Mouse (Mus musculus): Measurements from ENCODE around the gene Hist1h3g. TPM values are rescaled to one million over a fixed set of nuclear protein-coding genes. Genes with fewer than 3 reads are reported as not detected.
"Not testable (repeated sequence)": the region's sequence is repeated elsewhere in the genome, so short reads cannot be mapped to it uniquely, and the experiment has no call there.

Gene Hist1h3g
- polyA plus RNA-seq, 1 experiment from 2014 or later = 5.3 TPM

- no peak for ATAC-seq
- H3K9ac ChIP-seq (ENCODE audit: low read length) = peak overlapping the region; percentile 78
- H3K27ac ChIP-seq (ENCODE audit: low read depth, low read length) = peak overlapping the region; percentile 95
- H3K4me3 ChIP-seq (ENCODE audit: low read depth, low read length) = peak overlapping the region; percentile 43
- peak; percentile 75 for DNase-seq (ENCODE audit: low spot score)
- H3K4me1 ChIP-seq (ENCODE audit: control insufficient read depth, insufficient read depth, low read length) = peaks cover 22% of the 10 kb centered on the region
- no peaks in the 10 kb centered on the region for H3K36me3 ChIP-seq (ENCODE audit: control insufficient read depth, insufficient read depth, low read length)
- no peaks in the 10 kb centered on the region for H3K27me3 ChIP-seq (replicated peaks; ENCODE audit: control insufficient read depth, insufficient read depth, low read length)
- H3K9me3 ChIP-seq (replicated peaks; ENCODE audit: control insufficient read depth, low read length) = no peaks in the 10 kb centered on the region
- peak overlapping the region; percentile 59 for H3K4me2 ChIP-seq (ENCODE audit: low read length)
- WGBS = under 1% methylated on average over 20 of the region's 20 CpGs
Measured at GRCm38 (mm10) chr13:23530181-23530900, 4.9 kb upstream of the Hist1h3g start.

GRCm38 (mm10) chr13:23530901-23531875, 4.0 kb upstream of the Hist1h3g start, which contains the start of gene Hist1h4h:
Gene Hist1h4h, plus strand, starts transcription at chr13:23531050.
- peak within 1 kb of the TSS; percentile 95 for H3K27ac ChIP-seq (ENCODE audit: low read depth, low read length)

GRCm38 (mm10) chr13:23532262-23533075, 2.8 kb upstream of the Hist1h3g start:
- Histone ChIP-seq H3K4me2 (ENCODE audit: low read length) (peak overlapping the region; percentile 59), H3K4me1 (ENCODE audit: control insufficient read depth, insufficient read depth, low read length) (peaks cover 29% of the 10 kb centered on the region), H3K4me3 (ENCODE audit: low read depth, low read length) (peak overlapping the region; percentile 43), H3K27ac (ENCODE audit: low read depth, low read length) (peak overlapping the region; percentile 95), H3K36me3 (ENCODE audit: control insufficient read depth, insufficient read depth, low read length) (no peaks in the 10 kb centered on the region), H3K9ac (ENCODE audit: low read length) (peak overlapping the region; percentile 78), H3K9me3 (replicated peaks; ENCODE audit: control insufficient read depth, low read length) (no peaks in the 10 kb centered on the region), H3K27me3 (replicated peaks; ENCODE audit: control insufficient read depth, insufficient read depth, low read length) (no peaks in the 10 kb centered on the region)
- ATAC-seq = no peak
- DNase-seq (ENCODE audit: low spot score) = no peak
- 13% methylated on average over 9 of the region's 9 CpGs for WGBS

More at GRCm38 (mm10) chr13:23530901-23531875, 4.0 kb upstream of the Hist1h3g start, which contains the start of gene Hist1h4h:
- peak within 1 kb of the TSS; percentile 59 for H3K4me2 ChIP-seq (ENCODE audit: low read length)
- H3K9me3 ChIP-seq (replicated peaks; ENCODE audit: control insufficient read depth, low read length) = no peaks in the 10 kb centered on the region
- H3K9ac ChIP-seq (ENCODE audit: low read length) = peak within 1 kb of the TSS; percentile 78
- peak; percentile 80 for ATAC-seq
- H3K4me1 ChIP-seq (ENCODE audit: control insufficient read depth, insufficient read depth, low read length) = peaks cover 23% of the 10 kb centered on the region
- no peaks in the 10 kb centered on the region for H3K36me3 ChIP-seq (ENCODE audit: control insufficient read depth, insufficient read depth, low read length)
- under 1% methylated on average over 48 of the region's 70 CpGs for WGBS
- peak; percentile 99 for DNase-seq (ENCODE audit: low spot score)
- peak within 1 kb of the TSS; percentile 43 for H3K4me3 ChIP-seq (ENCODE audit: low read depth, low read length)
- no peaks in the 10 kb centered on the region for H3K27me3 ChIP-seq (replicated peaks; ENCODE audit: control insufficient read depth, insufficient read depth, low read length)

- Histone ChIP-seq H3K27ac (ENCODE audit: low read depth, low read length) (peak within 1 kb of the TSS; percentile 95), H3K4me3 (ENCODE audit: low read depth, low read length) (peak within 1 kb of the TSS; percentile 43), H3K9ac (ENCODE audit: low read length) (peak within 1 kb of the TSS; percentile 78), H3K4me1 (ENCODE audit: control insufficient read depth, insufficient read depth, low read length) (peaks cover 29% of the 10 kb centered on the region), H3K4me2 (ENCODE audit: low read length) (peak within 1 kb of the TSS; percentile 59)
- WGBS = under 1% methylated on average over 25 of the region's 53 CpGs
- H3K36me3 ChIP-seq (ENCODE audit: control insufficient read depth, insufficient read depth, low read length); H3K27me3 ChIP-seq (replicated peaks; ENCODE audit: control insufficient read depth, insufficient read depth, low read length); H3K9me3 ChIP-seq (replicated peaks; ENCODE audit: control insufficient read depth, low read length): not testable (repeated sequence)
- peak; percentile 43 for ATAC-seq
- peak; percentile 98 for DNase-seq (ENCODE audit: low spot score)
Measured at GRCm38 (mm10) chr13:23533560-23534367, 1.5 kb upstream of the Hist1h3g start, which contains the start of gene Hist1h2af. Gene Hist1h2af, plus strand, starts transcription at chr13:23533906.

GRCm38 (mm10) chr13:23534368-23535131, 672 bp upstream of the Hist1h3g start:
- Histone ChIP-seq H3K27me3 (replicated peaks; ENCODE audit: control insufficient read depth, insufficient read depth, low read length) (no peaks in the 10 kb centered on the region), H3K4me3 (ENCODE audit: low read depth, low read length) (peak overlapping the region; percentile 43), H3K27ac (ENCODE audit: low read depth, low read length) (peak overlapping the region; percentile 95), H3K4me2 (ENCODE audit: low read length) (peak overlapping the region; percentile 59), H3K4me1 (ENCODE audit: control insufficient read depth, insufficient read depth, low read length) (peaks cover 26% of the 10 kb centered on the region), H3K9me3 (replicated peaks; ENCODE audit: control insufficient read depth, low read length) (no peaks in the 10 kb centered on the region), H3K36me3 (ENCODE audit: control insufficient read depth, insufficient read depth, low read length) (no peaks in the 10 kb centered on the region), H3K9ac (ENCODE audit: low read length) (peak overlapping the region; percentile 60)
- DNase-seq (ENCODE audit: low spot score) (no peak), ATAC-seq (no peak)
- under 1% methylated on average over 15 of the region's 15 CpGs for WGBS

GRCm38 (mm10) chr13:23536076-23536822, 1.0 kb downstream of the Hist1h3g start:
- peak overlapping the region; percentile 43 for H3K4me3 ChIP-seq (ENCODE audit: low read depth, low read length)
- no peaks in the 10 kb centered on the region for H3K36me3 ChIP-seq (ENCODE audit: control insufficient read depth, insufficient read depth, low read length)
- 15% methylated on average over 7 of the region's 7 CpGs for WGBS
- H3K9ac ChIP-seq (ENCODE audit: low read length) = peak overlapping the region; percentile 68
- ATAC-seq (no peak), DNase-seq (ENCODE audit: low spot score) (no peak)
- no peaks in the 10 kb centered on the region for H3K27me3 ChIP-seq (replicated peaks; ENCODE audit: control insufficient read depth, insufficient read depth, low read length)
- H3K4me1 ChIP-seq (ENCODE audit: control insufficient read depth, insufficient read depth, low read length) = peaks cover 23% of the 10 kb centered on the region
- no peaks in the 10 kb centered on the region for H3K9me3 ChIP-seq (replicated peaks; ENCODE audit: control insufficient read depth, low read length)
- H3K27ac ChIP-seq (ENCODE audit: low read depth, low read length) = no peak overlapping the region
- H3K4me2 ChIP-seq (ENCODE audit: low read length) = peak overlapping the region; percentile 59

Data from forebrain, embryonic 14.5 days (tissue).